Mouse (Mus musculus) olfactory bulb, adult 2 months (tissue): ENCODE measurements at regions not wholly inside any gene's neighbourhood (a gene's known extent, or its start where the extent isn't known, plus 50 kb on each side); places are given as distances from the start of the nearest gene placed in this dataset.

Experiments used
- CTCF ChIP-seq: fragments of 200-500 bp; IDR thresholded peaks from 2 replicates; pipeline ENCODE4 v1.5.1; 2012; ENCODE audit warnings: low read depth, mild to moderate bottlenecking, low read length, moderate library complexity; ENCODE audit not compliant: insufficient read depth
- POLR2A ChIP-seq: fragments of 200-500 bp; IDR thresholded peaks from 2 replicates; pipeline ENCODE4 v1.6.1; 2012; ENCODE audit warnings: mild to moderate bottlenecking, low read depth, low read length, moderate library complexity; ENCODE audit not compliant: insufficient read depth

GRCm38 (mm10) chr13:30062285-30062684, 74.0 kb upstream of the Mboat1 start:
- TF ChIP-seq CTCF (no peak), POLR2A (no peak)
